Mouse (Mus musculus) thymus, adult 2 months (tissue): ENCODE results near the gene Vmn1r1.

ENCODE experiments used
- CTCF ChIP-seq: fragments of 200-500 bp; IDR thresholded peaks from 2 replicates; pipeline ENCODE4 v1.5.1; 2012; ENCODE audit warnings: mild to moderate bottlenecking, control low read depth, low read length, moderate library complexity, borderline replicate concordance; ENCODE audit not compliant: control insufficient read depth, poor library complexity, insufficient read depth; ENCODE audit errors: extremely low read depth
- POLR2A ChIP-seq: fragments of 200-500 bp; IDR thresholded peaks from 2 replicates; pipeline ENCODE4 v1.6.1; 2012; ENCODE audit warnings: mild to moderate bottlenecking, low read length, control low read depth, moderate library complexity; ENCODE audit not compliant: control insufficient read depth, poor library complexity, insufficient read depth; ENCODE audit errors: extremely low read depth

DNA sequence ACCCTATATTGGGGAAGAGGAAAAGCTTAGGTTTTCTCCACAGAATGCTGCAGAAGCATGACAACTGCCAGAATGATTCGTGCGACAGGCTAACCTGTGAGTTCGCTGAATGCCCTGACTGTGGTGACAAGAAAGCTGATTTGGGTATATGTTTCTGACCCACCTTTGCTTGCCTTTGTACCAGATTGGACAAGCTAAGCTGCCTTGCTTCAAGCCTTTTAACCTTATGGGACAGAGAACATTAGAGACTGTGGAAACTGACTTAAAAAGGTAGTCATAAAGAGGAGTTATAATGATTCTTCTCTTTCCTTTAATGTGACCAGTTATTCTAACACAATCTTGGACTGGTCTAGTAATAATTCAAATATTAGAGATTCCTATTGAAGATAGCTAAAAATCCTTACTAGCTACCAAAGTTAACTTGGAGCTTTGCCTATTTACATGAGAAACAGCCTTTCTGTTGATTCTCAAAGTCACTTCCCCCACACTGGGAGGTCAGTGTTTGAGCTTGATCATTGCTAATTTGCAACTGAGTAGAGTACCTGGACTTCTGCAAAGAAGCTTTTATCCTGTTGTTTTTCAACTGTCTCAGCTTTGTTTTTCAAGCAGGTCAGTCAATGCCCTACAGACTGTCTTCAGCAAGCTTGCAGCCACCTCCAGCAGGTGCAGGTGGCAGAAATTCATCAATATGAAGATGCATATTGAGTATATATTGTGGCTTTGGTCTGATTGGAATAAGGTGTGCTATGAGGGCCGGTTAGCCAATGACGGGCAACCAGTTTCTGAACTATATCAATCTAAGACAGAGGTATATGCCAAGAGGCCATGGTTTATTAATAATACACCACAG lies 17.4 kb upstream of the Vmn1r1 start:
- TF ChIP-seq POLR2A (no peak), CTCF (no peak)
